Comparison of ENCODE assay signal across 10 mouse cellular contexts in genomic region chr9:121329181-121329580, GRCm38 (mm10). TPM values are rescaled to one million over a fixed set of nuclear protein-coding genes. Genes with fewer than 3 reads are reported as not detected.
DNase-seq lines count a peak whose midpoint lies in the region; ATAC-seq and TF ChIP-seq lines count a peak whose summit lies in the region.
"Had no signal": no experiment of that assay in that cellular context is flagged by ENCODE, and none has a peak within 500 bp of the region (broad histone marks: within the 10 kb centered on the region; RNA-seq: fewer than 3 reads in every experiment).

No protein-coding gene starts in this region.

- no peaks in the 10 kb centered on the region; the same call in 1 of the 2 replicates for H3K36me3 ChIP-seq in liver, adult 2 months (ENCODE audit: control insufficient read depth, insufficient read depth, low read length)
- peaks cover 7% of the 10 kb centered on the region for H3K36me3 ChIP-seq in heart, adult 2 months (ENCODE audit: control insufficient read depth, insufficient read depth, low read length)
- H3K36me3 ChIP-seq in hindbrain, embryonic 12.5 days, result no peaks in the 10 kb centered on the region

- no peak for DNase-seq in liver, adult 2 months (ENCODE audit: extremely low read depth, low read depth, low spot score)
- no peak for DNase-seq in liver
- DNase-seq in heart, adult 2 months, result peak in 1 of 2 experiments; percentile 70
- no peak for DNase-seq in thymus, postnatal 10 days (ENCODE audit: low spot score in 2 of 2)
- no peak for DNase-seq in spleen, postnatal 4 days (ENCODE audit: low spot score in 2 of 2)
- DNase-seq in cerebellum, postnatal 25 days, result no peak
- DNase-seq: layer of hippocampus, adult 9-11 months; thymus, adult 18-20 months had no signal

- ATAC-seq in hindbrain, embryonic 12.5 days (ENCODE audit: low FRiP score), result no peak
- ATAC-seq in monocyte, adult 5-6 weeks (replicated peaks; ENCODE audit: insufficient number of reproducible peaks, low FRiP score, low TSS enrichment, poor library complexity, severe bottlenecking), result 0 out of 2 replicates have a peak, but pooled peaks have one; percentile 22

- no peaks in the 10 kb centered on the region; the same call in 1 of the 2 replicates for H3K4me1 ChIP-seq in liver, adult 2 months (ENCODE audit: control insufficient read depth, insufficient read depth, low read length)
- H3K4me1 ChIP-seq in heart, adult 2 months (ENCODE audit: control insufficient read depth, insufficient read depth, low read length), result peaks cover 26% of the 10 kb centered on the region
- peaks cover 41% of the 10 kb centered on the region for H3K4me1 ChIP-seq in hindbrain, embryonic 12.5 days

- no peaks in the 10 kb centered on the region for H3K9me3 ChIP-seq in hindbrain, embryonic 12.5 days (replicated peaks)

- peak overlapping the region; percentile 34; the same call in 1 of the 2 replicates for H3K27ac ChIP-seq in liver, adult 2 months (replicated peaks; ENCODE audit: insufficient read depth, low read depth, low read length)
- H3K27ac ChIP-seq in heart, adult 2 months, result peak overlapping the region; percentile 84
- H3K27ac ChIP-seq in hindbrain, embryonic 12.5 days, result 0 out of 2 replicates have a peak overlapping the region, but pooled peaks have one; percentile 40

- no peak for TF ChIP-seq CTCF in liver, adult 2 months (IDR thresholded peaks at IDR 0.05; ENCODE audit: low read depth, low read length)
- no peak for TF ChIP-seq CTCF in heart, adult 2 months (IDR thresholded peaks at IDR 0.05)

- 78% methylated on average over 8 of the region's 8 CpGs for WGBS in liver, adult 2 months
- 36% methylated on average over 8 of the region's 8 CpGs for WGBS in heart, adult 2 months
- WGBS in hindbrain, embryonic 12.5 days, result 66% methylated on average over 8 of the region's 8 CpGs

- H3K27me3 ChIP-seq in liver, adult 2 months (ENCODE audit: control insufficient read depth, insufficient read depth, low read length), result no peaks in the 10 kb centered on the region
- H3K27me3 ChIP-seq in heart, adult 2 months (ENCODE audit: control insufficient read depth, insufficient read depth, low read length), result no peaks in the 10 kb centered on the region
- H3K27me3 ChIP-seq in hindbrain, embryonic 12.5 days, result no peaks in the 10 kb centered on the region

- no peak for TF ChIP-seq POLR2A in liver, adult 2 months (IDR thresholded peaks at IDR 0.05; ENCODE audit: extremely low read depth, insufficient read depth, low read length)
- no peak for TF ChIP-seq POLR2A in heart, adult 2 months (IDR thresholded peaks at IDR 0.05; ENCODE audit: insufficient read depth, low read depth, low read length)

- TF ChIP-seq EP300 in heart, adult 2 months (IDR thresholded peaks at IDR 0.05; ENCODE audit: insufficient read depth, low read depth, low read length), result peak; percentile 87

- H3K9ac ChIP-seq in liver, adult 2 months (ENCODE audit: low read depth, low read length), result no peak overlapping the region
- peak overlapping the region; percentile 44; the same call in 1 of the 2 replicates for H3K9ac ChIP-seq in heart, adult 2 months (ENCODE audit: low read depth, low read length)
- H3K9ac ChIP-seq in hindbrain, embryonic 12.5 days, result no peak overlapping the region

- intact Hi-C loops in heart, adult 2 months (cut with DNase I), result no loop called here

- H3K79me2 ChIP-seq in liver, adult 2 months (ENCODE audit: control insufficient read depth, insufficient read depth, low read length), result peaks cover 38% of the 10 kb centered on the region
- H3K79me2 ChIP-seq in heart, adult 2 months (replicated peaks; ENCODE audit: control insufficient read depth, insufficient read depth, low read length), result peaks cover 2% of the 10 kb centered on the region

- H3K4me2 ChIP-seq in hindbrain, embryonic 12.5 days (replicated peaks), result no peak overlapping the region

- no peak overlapping the region for H3K4me3 ChIP-seq in liver, adult 2 months (ENCODE audit: insufficient read depth, low read depth, low read length)
- H3K4me3 ChIP-seq in heart, adult 2 months, result no peak overlapping the region
- H3K4me3 ChIP-seq in hindbrain, embryonic 12.5 days, result no peak overlapping the region

RNA-seq across cellular contexts. Expression of gene Trak1, which starts 31.9 kb away (rescaled TPM):
- total RNA-seq in liver, adult 2 months (2014; rRNA removed), result 50.3 and 56.6 TPM in 2 replicates
- 58.8 and 61.2 TPM in 2 replicates for polyA plus RNA-seq in liver, adult 2 months (2012; rRNA removed)
- total RNA-seq in heart, adult 2 months (2021), result 100 to 1,000 TPM; 276 to 302 TPM
- 170 and 204 TPM in 2 replicates for polyA plus RNA-seq in heart, adult 2 months (2012; rRNA removed)
- polyA plus RNA-seq in hindbrain, embryonic 12.5 days (2016; fragmentation: Nextera tagmentation; extraction: Ambion mirVana), result 38.8 and 41.6 TPM in 2 replicates
- 26.0 to 55.3 TPM (median 29.2 TPM) in 3 replicates for total RNA-seq in monocyte, adult 5-6 weeks (2017)

RNA-seq across cellular contexts. Expression of gene Ulk4, which starts 52.2 kb away (rescaled TPM):
- under 0.01 and 0.20 TPM in 2 replicates for total RNA-seq in liver, adult 2 months (2014; rRNA removed)
- 0.07 and 0.24 TPM in 2 replicates for polyA plus RNA-seq in liver, adult 2 months (2012; rRNA removed)
- under 1 TPM; 0.18 to 0.30 TPM for total RNA-seq in heart, adult 2 months (2021)
- 0.47 and 2.3 TPM in 2 replicates for polyA plus RNA-seq in heart, adult 2 months (2012; rRNA removed)
- 147 and 164 TPM in 2 replicates for polyA plus RNA-seq in hindbrain, embryonic 12.5 days (2016; fragmentation: Nextera tagmentation; extraction: Ambion mirVana)
- total RNA-seq in monocyte, adult 5-6 weeks (2017), result 1.1 to 7.0 TPM (median 3.2 TPM) in 3 replicates

Comparison
In these comparisons a context has a peak if more than half of its experiments do, and no peak if none do; other contexts are left out.
1. H3K27ac ChIP-seq: peak in every context shown above with its lines; median percentile 84 in heart, adult 2 months; 40 in hindbrain, embryonic 12.5 days; 34 in liver, adult 2 months.